Mouse (Mus musculus): Measurements from ENCODE around the gene Zfhx3.

The Zfhx3 gene

DNA sequence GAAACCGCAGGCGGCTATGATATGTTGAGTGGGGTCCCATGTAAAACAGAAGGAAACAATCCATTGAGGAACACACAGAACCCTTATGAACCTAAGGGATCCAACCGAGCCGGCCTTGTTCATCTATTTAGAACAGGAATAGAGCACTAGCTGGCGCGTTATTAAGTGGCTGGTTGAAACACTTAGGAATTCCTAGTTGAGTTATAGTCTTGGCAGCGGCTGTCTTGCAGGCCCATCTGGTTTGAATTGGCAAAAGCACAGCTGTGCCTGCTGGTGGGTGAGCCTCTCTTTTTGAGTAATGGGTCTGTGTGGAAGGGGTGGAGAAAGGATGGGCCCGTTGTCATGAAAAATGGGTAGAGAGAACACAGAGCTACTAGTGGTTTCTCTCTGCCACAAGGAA, 610.1 kb downstream of the Zfhx3 start:
- DNase-seq (ENCODE audit: low spot score in 2 of 2): no peak

DNA sequence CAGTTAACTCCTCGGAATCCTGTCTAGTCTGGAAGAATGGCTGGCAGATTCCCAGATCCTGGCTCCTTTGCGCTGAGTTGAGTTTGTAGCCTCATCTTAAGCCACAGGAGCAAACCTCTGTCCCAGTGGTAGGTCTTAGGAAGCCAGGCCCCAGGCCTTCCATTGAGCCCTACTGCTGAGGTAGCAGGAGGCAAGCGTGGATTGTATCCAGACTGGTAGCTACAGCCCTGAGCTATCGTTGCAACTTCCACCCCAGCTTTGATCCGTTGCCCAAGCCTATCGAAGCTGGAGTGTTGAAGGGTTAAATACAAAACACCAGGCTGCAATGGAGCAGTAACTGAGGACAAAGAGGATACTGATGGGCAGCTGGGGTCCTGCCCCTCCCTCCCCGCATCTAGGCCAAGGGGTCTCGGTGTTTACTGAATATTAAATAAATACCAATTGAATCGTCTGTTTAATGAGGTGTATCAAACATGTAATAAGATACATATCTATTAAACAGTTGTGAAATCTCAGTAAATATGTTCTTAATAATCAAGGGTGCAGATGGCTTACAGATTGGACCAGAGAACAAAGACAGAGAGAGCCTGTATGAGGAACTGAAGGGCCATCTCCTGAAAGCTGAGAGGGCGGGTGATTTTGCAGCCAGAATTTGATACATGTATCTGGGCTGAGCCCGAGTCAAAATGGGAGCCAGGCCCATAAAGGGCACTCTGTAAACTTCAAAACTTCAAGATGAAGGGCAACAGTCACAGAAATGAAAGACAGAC, 611.5 kb downstream of the Zfhx3 start:
- no peak for DNase-seq (ENCODE audit: low spot score in 2 of 2)

DNA sequence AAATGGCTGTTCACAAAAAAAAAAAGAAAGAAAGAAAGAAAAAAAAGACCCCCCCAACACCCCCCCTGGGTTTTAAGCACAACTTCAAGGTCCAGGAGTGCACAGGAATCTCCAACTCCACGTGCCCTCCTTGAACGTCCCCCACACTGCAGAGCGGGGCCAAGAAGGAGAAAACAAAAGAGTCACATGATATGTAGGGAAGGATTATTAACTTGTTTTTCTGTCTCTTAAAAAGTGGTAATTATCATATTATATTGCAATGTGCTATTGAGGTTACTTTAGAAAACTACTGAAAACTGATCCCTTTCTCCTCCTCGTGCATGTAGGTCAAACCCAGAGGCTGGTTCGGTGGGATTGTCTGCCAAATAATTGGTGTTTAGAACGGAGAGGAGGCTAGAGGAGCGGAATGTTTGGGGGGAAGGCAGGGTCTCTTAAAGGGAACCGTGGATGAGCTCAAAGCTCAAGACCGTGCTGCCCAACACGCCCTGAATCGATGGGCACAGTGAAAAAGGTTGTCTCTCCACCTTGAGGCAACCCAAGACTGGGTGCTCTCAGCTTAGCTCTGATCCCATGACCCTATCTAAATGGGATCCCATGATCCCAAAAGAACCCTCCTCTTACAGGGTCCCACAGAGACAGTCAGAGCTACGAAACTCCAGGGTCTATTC, 612.3 kb downstream of the Zfhx3 start:
- DNase-seq (ENCODE audit: low spot score in 2 of 2): no peak

DNA sequence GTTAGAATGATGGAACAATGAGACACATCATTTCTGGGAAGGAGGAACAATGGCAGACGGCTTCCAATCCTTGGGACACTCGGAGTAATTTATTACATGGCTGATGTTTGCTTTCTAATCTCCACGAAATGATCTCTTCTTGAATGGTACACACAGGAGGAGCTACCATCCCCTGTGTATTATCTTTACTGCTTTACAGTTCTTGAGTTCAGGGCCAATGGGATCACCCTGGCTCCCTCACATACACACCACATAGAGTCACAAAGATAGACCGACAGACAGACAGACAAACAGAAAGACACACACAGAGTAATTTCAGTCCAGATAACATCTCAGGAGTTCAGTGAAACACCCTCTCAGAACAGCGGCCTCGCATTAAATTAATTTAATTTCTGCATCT, 621.0 kb downstream of the Zfhx3 start:
- DNase-seq (ENCODE audit: low spot score in 2 of 2): no peak

DNA sequence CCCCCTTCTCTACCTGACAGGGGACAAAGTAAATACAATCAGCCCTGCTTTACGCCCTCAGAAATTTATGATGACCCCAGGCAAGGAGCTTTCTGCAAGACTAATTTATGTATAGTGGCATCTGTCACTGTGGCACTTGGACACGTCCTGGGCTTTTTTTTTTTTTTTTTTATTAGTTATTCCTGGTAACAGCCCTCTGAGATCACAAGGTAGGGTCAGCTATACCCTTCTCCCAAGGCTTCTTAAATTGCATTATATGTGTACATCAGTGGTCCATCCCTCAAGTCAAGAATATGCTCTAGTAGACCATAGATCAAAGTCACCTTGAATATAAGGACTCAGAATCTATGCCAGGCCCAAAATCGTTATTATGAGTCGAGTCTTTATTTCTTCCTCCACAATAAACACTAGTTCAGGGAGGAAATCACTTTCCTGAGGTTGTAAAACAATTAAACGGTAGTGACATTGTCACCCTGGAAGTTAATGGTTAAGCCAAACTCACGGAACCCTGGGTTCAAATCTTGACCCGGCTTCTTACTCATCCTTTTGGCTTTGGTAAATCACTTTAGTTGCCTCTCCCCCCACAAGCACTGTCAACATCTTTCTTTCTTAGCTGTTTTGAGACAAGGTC, 621.6 kb downstream of the Zfhx3 start:
- no peak for DNase-seq (ENCODE audit: low spot score in 2 of 2)

DNA sequence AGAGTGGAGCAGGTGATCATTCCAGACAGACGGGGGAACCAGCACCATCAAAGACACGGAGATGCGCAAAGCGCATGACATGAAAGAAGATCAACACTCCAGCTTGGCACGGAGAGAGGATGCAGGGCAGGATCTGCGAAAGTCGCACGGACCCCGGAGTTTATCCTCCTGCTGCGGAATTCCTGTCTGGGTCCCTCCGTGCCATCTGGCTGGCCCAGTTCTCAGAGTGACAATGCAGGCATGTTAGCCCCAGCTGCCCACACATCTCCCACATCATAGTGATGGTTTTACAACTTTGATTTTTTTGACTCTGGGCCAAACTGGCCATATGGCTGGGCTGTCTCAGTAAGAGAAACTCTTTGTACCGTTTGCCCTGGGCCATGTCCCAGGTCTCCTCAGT, 623.6 kb downstream of the Zfhx3 start:
- DNase-seq (ENCODE audit: low spot score in 2 of 2): no peak

DNA sequence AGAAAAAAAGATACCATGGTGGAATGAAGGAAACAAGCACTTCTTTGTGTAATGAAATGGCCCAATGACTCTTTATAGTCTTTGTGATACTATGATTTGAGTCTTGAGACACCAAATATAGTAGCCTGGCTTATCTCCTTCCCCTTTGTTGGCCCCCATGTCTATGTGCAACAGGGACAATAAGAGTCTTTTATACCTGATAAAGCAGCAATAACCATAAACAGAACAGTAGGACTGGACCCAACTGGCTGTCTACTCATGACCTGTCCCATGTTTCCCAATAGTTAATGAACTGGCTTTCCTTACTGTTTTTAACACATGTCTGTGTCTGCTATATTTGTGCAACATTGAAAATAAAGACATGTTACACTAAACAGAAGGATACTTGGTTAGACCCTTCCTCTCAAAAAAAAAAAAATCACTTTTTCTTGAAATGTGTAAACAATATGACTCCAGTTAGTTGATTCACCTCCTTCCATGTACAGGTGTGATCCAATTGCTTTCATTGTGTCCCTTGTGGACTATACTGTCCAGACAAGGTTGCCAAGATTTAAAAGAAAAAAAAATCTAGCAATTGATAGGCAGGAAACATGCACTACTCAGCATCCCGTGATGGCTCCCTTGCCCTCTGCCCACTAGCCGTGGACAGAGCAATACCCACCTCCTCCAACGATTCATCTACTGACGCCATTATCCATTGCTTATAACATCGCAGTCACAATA, 631.0 kb downstream of the Zfhx3 start:
- no peak for DNase-seq (ENCODE audit: low spot score in 2 of 2)

DNA sequence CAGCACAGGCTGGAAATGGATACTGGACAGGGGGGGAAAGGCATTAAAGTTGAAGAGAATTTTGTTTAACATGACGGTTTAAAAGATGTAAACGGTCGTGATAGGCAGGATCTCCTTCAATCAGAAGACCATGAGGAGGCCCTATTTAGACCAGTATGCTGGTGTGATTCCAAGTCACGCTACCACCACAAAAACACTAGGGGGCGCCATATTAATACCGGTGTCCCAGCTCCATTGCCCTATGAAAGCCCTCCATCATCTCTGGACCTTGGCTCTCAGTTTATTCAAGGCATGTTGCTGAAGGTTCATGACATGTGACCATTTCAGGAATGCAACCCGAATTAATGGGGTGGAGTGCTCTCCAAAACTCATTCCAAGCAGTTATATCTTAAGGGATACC, 631.7 kb downstream of the Zfhx3 start:
- peak; percentile 45 to 67 for DNase-seq (ENCODE audit: low spot score in 2 of 2)

DNA sequence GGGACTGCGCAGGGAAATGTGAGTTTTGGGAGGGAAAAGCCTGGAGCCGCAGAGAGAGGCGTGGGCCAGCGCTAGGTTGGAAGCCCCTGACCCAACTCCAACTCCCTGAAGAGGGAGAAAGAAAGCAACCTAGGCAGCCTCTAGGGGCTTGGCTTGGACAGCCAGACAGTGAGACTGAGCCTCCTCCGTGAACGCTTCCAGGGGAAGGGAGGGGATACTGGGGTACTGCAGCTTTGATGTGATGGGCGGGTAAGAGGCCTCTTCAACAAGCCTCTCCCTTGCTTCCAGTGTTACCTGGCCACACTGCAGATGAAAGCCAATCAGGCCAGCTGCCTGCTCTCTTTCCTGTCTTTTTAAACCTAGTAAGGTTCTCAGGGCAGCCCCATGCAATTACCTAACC, 635.1 kb downstream of the Zfhx3 start:
- DNase-seq (ENCODE audit: low spot score in 2 of 2): no peak

DNA sequence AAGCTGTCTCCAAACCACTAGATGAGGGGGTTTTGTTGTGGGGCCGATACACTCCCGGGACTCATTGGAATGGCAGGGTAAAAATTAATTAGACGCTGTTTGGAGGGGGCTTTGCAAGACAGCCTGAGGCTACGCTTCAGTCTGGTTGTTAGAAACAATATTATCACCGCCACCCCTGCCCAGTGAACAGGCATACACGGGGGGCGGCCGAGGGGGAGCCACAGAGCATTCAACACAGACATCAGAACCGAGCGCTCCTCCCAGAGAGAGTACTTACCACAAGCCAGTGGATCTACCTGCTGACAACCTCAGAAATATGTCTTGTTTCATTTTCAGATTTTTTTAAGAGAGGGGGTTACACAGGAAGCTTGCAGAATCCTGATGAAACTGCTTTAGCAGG, 635.9 kb downstream of the Zfhx3 start:
- no peak for DNase-seq (ENCODE audit: low spot score in 2 of 2)

DNA sequence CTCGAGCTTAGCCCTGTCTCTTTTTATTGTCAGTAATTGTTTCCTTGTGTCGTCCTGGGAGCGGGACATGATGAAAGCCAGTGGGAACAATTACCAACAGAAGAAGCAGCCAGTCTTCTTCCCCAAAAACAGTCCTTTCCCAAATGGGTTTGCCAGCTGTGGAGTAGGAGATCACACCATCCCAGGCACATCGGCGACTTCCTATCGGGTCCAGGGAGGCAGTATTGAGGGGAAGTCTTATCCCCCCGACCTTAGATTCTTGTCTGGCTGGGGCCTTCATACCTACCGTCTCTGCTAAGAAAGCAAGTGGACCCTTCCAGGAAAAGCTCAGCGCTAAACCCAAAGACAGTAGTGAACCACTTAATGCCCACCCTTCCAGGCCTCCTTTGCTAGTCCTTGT, 637.4 kb downstream of the Zfhx3 start:
- DNase-seq (ENCODE audit: low spot score in 2 of 2): no peak

DNA sequence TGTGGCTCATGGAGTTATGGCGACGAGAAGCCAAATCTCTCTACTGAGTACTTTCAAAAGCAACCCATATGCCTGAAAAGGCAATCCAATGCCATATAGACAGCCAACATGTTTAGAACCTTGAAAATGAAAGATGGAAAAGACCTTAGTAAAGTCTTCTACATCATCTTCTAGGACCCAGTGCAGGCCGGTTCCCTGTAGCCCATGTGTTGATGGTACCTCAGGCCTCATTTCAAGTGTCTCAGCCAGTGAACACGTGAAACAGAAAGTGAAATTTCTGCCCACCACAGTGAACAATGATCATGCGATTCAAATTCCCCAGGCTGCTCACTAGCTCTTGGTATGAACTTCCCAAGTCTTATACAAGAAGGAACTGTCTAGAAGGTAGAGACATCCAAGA, 637.9 kb downstream of the Zfhx3 start:
- DNase-seq (ENCODE audit: low spot score in 2 of 2): no peak

DNA sequence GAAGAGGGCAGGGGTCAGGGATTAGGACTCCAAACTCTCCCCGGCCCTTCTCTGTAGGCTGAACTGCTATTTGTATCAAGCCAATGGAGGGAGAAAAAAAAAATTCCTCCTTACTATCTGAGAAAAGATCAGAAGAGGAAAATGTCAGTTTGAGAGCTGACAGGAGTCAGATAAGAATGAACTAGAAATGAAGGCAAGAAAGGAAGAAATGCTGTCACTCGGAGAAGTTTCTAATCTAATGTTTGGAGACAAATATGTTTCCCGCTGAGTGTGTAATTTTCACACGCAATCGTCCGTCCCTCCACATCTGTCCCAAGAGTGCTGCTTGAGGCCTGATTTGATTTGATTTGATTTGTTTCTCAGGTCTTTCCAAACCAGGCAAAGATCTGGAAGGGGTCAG, 639.1 kb downstream of the Zfhx3 start:
- no peak for DNase-seq (ENCODE audit: low spot score in 2 of 2)

DNA sequence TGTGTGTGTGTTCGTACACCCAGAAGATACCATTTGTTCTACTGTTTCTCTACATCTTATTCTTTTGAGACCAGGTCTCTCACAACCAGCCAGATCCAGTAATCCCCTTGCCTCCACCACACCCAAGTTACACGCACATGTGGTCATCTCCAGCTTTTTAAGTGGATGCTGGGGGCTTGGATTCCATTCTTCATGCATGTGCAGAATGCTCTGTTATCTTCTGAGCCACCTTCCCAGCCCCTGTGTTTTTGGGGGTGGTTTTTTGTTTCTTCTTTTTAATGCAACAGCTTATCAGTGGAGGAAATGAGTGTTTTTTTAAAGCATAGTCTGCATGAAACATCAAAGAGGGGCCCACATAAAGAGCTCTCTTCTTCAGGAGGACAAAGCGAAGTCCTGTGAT, 639.8 kb downstream of the Zfhx3 start:
- DNase-seq (ENCODE audit: low spot score in 2 of 2): no peak

DNA sequence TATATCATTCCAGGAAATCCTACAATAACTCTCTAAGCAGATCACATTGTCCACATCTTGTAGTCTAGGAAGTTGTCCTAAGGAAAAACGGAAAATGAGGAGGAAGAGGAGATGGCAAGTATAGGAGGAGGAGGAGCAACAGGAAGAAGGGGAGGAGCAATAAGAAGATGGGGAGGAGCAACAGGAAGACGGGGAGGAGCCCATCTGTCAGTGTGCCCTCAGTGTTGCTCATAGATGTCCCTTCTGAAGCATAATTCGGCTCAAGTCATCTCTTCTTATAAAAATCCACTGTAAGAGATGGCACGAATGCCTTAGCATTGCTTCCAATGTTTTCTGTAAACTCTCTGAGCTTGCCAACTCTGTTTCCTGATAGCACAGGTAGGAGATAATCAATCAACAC, 640.8 kb downstream of the Zfhx3 start:
- no peak for DNase-seq (ENCODE audit: low spot score in 2 of 2)

DNA sequence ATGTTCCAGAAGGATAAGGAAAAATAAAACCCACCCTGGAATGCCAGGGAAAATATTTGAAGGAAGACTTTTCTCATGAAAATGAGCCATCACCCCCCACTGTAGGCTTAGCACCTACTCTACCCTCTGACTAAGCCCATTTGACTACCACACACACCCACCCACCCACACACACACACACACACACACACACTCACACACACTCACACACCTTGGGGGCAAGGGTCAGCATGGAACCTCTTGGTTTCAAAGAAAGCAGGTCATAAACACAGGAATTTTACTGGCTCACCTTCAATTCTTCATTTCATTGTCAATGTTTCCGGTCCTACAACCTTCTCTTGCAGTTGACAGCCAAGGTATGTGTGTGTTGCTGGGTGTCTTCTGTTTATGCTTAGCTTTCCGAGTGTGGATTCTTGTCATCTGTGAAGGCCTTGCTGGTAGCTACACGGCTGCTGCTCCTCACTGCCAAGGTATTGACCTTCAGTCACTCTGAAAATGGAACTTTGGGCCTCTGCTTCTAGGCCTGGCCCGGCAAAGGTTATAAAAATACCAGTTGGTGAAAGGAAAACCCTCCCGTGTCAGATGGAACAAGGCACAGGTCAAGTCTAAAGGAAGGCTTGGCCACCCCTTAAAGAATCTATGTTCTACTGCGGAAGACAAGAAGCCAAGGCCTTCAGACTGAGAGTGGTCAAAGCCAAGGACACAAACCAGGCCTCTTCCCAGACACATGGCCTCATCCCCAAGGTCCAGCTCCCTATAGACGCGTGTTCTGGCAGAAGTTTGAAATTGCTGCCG, 641.6 kb downstream of the Zfhx3 start:
- DNase-seq (ENCODE audit: low spot score in 2 of 2): no peak

DNA sequence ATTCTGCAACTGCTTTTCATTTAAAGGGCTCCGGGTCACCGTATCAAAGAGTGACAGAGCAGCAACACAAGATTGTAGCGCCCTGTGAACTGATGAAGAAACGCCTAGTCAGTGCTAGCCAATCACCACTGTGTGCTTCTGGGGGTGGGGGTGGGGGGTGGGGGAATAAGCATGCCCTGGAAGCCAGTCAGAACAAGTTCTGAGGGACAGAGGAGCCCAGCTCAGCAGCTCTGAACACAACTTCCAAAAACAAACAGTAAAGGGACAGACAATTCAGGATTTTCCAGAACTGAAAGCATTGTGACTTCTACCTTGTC, 642.2 kb downstream of the Zfhx3 start:
- no peak for DNase-seq (ENCODE audit: low spot score in 2 of 2)

DNA sequence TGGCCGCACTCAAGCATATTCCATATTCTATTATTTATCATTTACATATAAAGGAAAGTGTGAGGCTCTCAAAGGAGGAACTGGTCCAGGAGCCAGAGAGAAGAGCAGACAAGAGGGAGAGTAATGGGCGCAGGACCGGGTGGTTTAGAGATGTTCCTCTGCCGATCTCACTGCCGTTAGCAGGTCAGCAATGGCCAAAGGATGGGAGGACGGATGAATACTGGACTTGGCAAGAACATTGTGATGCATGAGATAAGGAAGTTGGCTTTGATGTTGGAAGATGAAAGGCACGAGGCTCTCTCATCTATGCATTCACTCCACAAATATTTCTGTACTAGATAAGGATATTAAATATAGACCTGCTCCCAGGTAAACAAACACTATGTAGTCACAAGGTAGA, 648.6 kb downstream of the Zfhx3 start:
- no peak for DNase-seq (ENCODE audit: low spot score in 2 of 2)

DNA sequence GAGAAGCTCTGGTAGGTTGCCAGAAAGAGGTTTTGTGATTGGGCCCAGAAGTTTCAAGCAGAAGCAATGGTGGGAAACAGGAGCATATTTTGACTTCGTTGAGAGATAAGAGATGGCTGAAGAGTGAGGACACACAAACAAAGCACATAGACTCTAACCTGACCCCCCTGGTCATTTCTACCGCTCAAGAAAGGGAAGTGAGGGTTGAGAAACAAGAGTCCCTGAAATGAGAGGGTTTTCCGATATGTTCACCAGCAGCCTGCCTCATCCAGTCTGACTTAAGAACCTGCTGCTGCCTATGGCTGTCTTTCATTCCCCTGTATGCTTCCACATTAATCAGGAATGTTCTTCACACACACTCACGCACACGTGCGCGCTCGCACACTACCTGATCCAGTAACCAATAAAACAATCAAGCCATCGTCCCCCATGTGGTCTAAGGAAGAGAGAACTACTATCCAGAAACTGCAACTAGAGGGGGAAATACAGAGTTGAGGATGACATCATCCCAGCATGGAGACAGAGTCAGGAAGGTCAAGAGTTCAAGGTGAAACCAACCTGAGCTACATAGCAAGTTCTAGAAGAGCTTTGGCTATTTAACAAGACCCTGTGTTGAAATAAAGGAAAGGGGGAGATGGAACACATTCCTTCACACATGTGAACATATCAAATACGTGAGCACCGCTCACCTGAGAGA, 649.7 kb downstream of the Zfhx3 start:
- no peak for DNase-seq (ENCODE audit: low spot score in 2 of 2)

DNA sequence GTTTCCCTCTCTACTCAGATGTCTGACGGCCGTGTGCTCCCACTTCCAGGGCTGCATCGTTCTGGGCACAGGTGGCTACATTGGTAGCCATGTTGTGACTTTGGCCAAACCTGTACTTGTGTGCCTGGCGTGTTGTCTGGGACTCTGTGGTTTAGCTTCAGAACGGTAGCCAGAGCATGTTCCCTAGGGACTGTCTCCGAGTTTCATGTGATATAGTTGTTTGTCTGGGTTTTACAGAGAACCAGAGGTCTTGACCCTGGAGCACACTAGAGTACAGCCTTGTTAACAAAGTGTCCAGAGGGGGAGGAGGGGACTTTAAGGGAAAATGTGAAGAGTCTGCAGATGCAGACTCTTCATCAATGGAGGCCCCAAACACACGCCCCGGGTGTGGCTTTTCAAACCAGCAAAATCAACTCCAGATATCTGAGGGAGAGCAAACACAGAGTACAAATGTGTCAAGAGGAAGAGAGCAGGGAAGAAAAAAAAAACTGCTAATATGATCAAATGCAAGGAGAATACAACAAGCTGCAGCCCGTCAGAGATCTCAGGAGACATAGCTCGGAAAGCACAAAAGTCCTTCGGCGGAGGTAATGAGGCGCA, 650.6 kb downstream of the Zfhx3 start:
- DNase-seq (ENCODE audit: low spot score in 2 of 2): no peak

DNA sequence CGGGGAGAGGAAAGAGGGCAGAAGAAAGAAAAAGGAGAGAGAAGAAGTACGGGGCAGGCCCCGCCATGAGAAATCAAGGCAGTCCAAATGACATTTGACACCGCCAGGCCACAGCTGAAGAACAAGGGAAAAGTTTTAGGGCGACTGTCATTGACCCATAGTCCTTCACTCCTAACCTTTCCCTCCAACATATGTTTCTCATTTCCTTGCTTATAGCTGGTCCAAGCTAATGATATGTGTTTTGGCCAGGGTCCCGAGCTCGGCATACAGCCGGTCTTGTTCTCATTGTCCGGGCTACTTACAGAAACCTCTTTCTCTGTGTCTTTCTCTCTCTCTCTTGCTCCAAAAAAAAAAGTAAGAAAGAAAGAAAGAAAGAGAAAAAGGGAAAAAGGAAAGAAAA, 651.4 kb downstream of the Zfhx3 start:
- no peak for DNase-seq (ENCODE audit: low spot score in 2 of 2)

All from spleen, postnatal 4 days (tissue).